Mouse (Mus musculus) neural tube, embryonic 12.5 days (tissue): Measurements from ENCODE around the gene Tango6. TPM values are rescaled to one million over a fixed set of nuclear protein-coding genes. Genes with fewer than 3 reads are reported as not detected.

Experiments used
- ATAC-seq: fragments of 200-750 bp; cut with Nextera tagmentation; 2 replicates; pipeline ENCODE4 v1.8.0; 2017; ENCODE audit warnings: low read depth, mild to moderate bottlenecking, moderate TSS enrichment, moderate library complexity; ENCODE audit not compliant: low FRiP score
- H3K27ac ChIP-seq: fragments of 300-500 bp; sonication (generic); 2 replicates; pipeline ENCODE4 v1.5.1; 2016
- H3K27me3 ChIP-seq: fragments of 300-500 bp; sonication (generic); replicated peaks from 2 replicates; pipeline ENCODE4 v1.6.1; 2016; ENCODE audit warnings: mild to moderate bottlenecking
- H3K36me3 ChIP-seq: fragments of 300-500 bp; sonication (generic); 2 replicates; pipeline ENCODE4 v1.6.1; 2016; ENCODE audit warnings: mild to moderate bottlenecking
- H3K4me1 ChIP-seq: fragments of 300-500 bp; sonication (generic); 2 replicates; pipeline ENCODE4 v1.6.1; 2016
- H3K4me2 ChIP-seq: fragments of 300-500 bp; sonication (generic); replicated peaks from 2 replicates; pipeline ENCODE4 v1.6.1; 2016; ENCODE audit warnings: mild to moderate bottlenecking
- H3K4me3 ChIP-seq: fragments of 300-500 bp; sonication (generic); 2 replicates; pipeline ENCODE4 v1.5.1; 2016
- H3K9ac ChIP-seq: fragments of 300-500 bp; sonication (generic); 2 replicates; pipeline ENCODE4 v1.6.1; 2016; ENCODE audit warnings: mild to moderate bottlenecking
- H3K9me3 ChIP-seq: fragments of 300-500 bp; sonication (generic); 2 replicates; pipeline ENCODE4 v1.6.1; 2016; ENCODE audit warnings: mild to moderate bottlenecking
- WGBS: fragments of 180-500 bp; shearing (Covaris S2); methylation state at CpG from one replicate; pipeline ENCODE4 v1.1.7; 2016; 5-methylcytosine and 5-hydroxymethylcytosine counted together
- polyA plus RNA-seq: library from polyadenylated mRNA; unstranded; fragments of >200 nt; fragmentation: Nextera tagmentation; extraction: Ambion mirVana; gene quantifications from 2 replicates; pipeline ENCODE4 v1.2.1, GENCODE M21; 2016

Tango6 gene
- polyA plus RNA-seq, 1 experiment from 2014 or later, result 8.9 TPM

DNA sequence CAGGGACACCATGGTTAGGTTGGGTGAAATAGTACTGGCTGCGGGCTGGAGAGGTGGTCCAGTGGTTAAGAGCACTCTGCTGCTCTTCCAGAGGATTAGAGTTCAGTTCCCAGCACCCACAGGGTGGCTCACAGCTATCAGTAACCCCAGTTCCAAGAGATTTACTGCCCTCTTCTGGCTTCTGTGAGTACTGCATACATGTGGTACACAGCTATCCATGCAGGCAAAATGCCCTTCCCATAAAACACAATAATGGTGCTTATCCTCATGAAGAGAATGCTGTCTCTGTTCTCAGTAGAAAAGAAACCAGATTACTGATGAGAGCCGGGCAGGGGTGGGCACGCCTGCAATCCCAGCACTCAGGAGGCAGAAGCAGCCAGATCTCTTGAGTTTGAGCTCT lies 123.0 kb downstream of the Tango6 start:
- Histone ChIP-seq H3K9me3 (no peaks in the 10 kb centered on the region), H3K27ac (no peak overlapping the region), H3K36me3 (no peaks in the 10 kb centered on the region), H3K9ac (no peak overlapping the region), H3K27me3 (no peaks in the 10 kb centered on the region), H3K4me1 (peaks cover 8% of the 10 kb centered on the region; the same call in 1 of the 2 replicates), H3K4me2 (no peak overlapping the region), H3K4me3 (no peak overlapping the region)
- WGBS, result 93% methylated on average over 3 of the region's 3 CpGs
- no peak for ATAC-seq

DNA sequence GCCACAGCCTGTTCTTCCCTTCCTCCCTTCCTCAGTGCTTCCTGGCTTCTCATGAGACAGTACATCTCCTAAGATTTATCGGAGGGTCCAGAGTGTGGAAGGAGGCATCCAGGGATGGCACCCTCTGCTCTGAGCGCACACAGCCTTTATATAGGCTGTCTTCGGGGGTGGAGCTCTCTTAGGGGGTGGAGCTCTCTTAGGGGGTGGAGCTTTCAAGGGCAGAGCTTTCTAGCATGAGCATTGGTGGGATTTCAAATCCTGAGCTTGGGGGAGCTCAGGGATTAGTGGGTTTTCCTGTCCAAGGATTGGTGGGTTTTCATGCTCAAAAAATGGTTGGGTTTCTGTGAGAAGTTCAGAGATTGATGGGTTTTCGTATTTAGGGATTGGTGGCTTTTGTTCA lies 124.6 kb downstream of the Tango6 start:
- ATAC-seq, result no peak

DNA sequence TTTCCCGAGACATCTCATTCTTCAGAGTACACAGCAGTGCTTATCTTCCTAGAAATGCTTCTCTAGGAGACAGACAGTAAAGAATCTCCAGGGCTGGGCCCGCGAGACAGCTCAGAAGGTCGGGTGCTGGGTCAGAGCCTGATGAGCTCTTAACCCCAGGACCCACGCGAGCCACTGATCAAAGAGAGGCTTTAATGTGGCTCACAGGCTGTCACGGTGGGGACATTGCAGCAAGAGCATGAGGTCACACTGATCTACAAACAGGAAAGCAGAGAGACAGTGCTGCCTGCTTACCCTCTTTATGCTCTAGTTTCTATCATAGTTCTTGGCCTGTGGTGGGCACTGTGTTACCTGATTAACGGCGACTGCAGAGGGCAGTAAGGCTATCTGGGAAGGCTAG lies 126.9 kb downstream of the Tango6 start:
- H3K27ac ChIP-seq, result no peak overlapping the region
- H3K27me3 ChIP-seq, result no peaks in the 10 kb centered on the region
- no peaks in the 10 kb centered on the region for H3K9me3 ChIP-seq
- H3K4me3 ChIP-seq, result no peak overlapping the region
- WGBS, result 35% methylated on average over 9 of the region's 9 CpGs
- no peaks in the 10 kb centered on the region for H3K36me3 ChIP-seq
- H3K4me2 ChIP-seq, result no peak overlapping the region
- no peak for ATAC-seq
- H3K9ac ChIP-seq, result no peak overlapping the region
- H3K4me1 ChIP-seq, result peaks cover 8% of the 10 kb centered on the region; the same call in 1 of the 2 replicates

More for the DNA sequence above, 124.6 kb downstream of the Tango6 start:
- Histone ChIP-seq H3K27ac (no peak overlapping the region), H3K9me3 (no peaks in the 10 kb centered on the region), H3K36me3 (no peaks in the 10 kb centered on the region), H3K4me3 (no peak overlapping the region), H3K9ac (no peak overlapping the region), H3K4me1 (peaks cover 8% of the 10 kb centered on the region; the same call in 1 of the 2 replicates), H3K4me2 (no peak overlapping the region), H3K27me3 (no peaks in the 10 kb centered on the region)
- 87% methylated on average over 4 of the region's 4 CpGs for WGBS

DNA sequence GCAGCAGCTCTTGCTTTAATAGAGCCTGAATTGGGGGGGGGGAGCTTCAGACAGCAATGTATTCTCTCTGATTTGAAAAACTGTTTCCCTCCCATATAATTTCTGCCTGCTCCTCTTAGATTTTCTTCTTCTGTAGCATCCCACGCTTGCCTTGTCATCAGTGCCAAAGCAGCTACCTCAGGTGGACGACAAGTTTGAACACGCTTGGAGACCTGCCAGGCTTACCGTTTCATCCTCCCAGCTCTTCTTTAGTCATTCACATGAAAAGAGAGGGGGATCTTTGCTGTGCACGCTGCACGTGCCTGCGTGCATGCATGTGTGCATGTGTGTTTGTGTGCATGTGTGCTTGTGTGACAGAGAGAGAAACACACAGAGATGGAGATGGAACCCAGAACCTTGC lies 127.5 kb downstream of the Tango6 start:
- 91% methylated on average over 7 of the region's 7 CpGs for WGBS
- ATAC-seq, result no peak

DNA sequence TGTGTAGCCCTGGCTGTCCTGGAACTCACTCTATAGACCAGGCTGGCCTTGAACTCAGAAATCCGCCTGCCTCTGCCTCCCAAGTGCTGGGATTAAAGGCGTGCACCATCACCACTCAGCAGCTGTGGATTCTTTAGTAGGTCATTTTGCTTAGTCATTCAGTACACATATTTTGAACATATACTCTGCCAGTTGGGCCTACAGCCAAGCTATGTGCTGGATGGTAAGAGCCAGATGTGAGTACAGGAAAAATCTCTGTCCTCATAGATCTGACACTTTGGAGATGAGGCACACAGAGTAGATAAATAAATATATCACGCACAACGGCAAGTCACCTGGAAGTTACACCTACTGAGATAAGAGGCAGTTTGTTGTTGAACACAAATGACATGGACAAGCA lies 129.7 kb downstream of the Tango6 start:
- H3K4me1 ChIP-seq, result peaks cover 8% of the 10 kb centered on the region; the same call in 1 of the 2 replicates
- ATAC-seq, result no peak
- WGBS, result 93% methylated on average over 4 of the region's 4 CpGs
- no peak overlapping the region for H3K4me2 ChIP-seq
- H3K9me3 ChIP-seq, result no peaks in the 10 kb centered on the region
- H3K4me3 ChIP-seq, result no peak overlapping the region
- H3K27me3 ChIP-seq, result no peaks in the 10 kb centered on the region
- no peaks in the 10 kb centered on the region for H3K36me3 ChIP-seq
- H3K9ac ChIP-seq, result no peak overlapping the region
- H3K27ac ChIP-seq, result no peak overlapping the region

More for the DNA sequence above, 127.5 kb downstream of the Tango6 start:
- Histone ChIP-seq H3K4me3 (no peak overlapping the region), H3K27me3 (no peaks in the 10 kb centered on the region), H3K36me3 (no peaks in the 10 kb centered on the region), H3K9me3 (no peaks in the 10 kb centered on the region), H3K27ac (no peak overlapping the region), H3K4me2 (no peak overlapping the region), H3K9ac (no peak overlapping the region), H3K4me1 (peaks cover 8% of the 10 kb centered on the region; the same call in 1 of the 2 replicates)

DNA sequence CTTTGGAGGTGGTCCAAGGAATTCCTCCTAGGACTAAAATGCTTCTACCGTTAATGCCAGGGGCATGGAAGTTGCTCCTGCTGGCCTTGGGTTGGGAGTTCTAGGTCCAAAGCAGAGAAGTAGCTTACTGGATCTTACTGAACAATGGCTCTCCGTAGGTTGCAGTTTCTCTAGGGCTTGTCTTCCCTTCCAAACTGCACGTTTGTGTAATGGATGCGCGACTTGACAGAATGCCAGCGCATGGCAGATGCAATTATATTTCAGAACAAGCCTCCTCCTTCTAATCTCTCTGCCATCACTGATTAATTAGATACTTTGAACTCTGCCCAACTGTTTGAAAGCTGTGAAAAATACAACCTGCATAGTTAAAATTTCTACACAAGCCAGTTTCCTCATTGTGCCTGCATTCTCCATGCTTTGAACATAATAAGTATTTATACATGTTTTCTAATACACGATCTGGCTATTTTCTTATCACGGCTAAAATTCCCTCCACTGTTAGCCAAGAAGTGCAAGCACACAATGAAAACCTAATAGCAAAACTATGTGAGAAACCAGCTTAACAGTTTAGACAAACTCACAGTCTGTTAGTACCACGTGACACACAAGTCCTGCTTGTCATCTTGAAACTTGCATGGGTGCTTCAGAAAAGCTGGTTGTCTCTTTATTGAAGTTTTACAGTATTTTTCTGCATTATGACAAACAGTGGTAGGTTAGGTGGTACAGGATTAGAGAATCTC lies 133.7 kb downstream of the Tango6 start:
- Histone ChIP-seq H3K4me2 (no peak overlapping the region), H3K9ac (no peak overlapping the region), H3K27me3 (no peaks in the 10 kb centered on the region), H3K4me1 (peaks cover 4% of the 10 kb centered on the region; the same call in 1 of the 2 replicates), H3K36me3 (no peaks in the 10 kb centered on the region), H3K27ac (no peak overlapping the region), H3K9me3 (no peaks in the 10 kb centered on the region), H3K4me3 (no peak overlapping the region)
- ATAC-seq, result no peak
- WGBS, result 90% methylated on average over 9 of the region's 9 CpGs

DNA sequence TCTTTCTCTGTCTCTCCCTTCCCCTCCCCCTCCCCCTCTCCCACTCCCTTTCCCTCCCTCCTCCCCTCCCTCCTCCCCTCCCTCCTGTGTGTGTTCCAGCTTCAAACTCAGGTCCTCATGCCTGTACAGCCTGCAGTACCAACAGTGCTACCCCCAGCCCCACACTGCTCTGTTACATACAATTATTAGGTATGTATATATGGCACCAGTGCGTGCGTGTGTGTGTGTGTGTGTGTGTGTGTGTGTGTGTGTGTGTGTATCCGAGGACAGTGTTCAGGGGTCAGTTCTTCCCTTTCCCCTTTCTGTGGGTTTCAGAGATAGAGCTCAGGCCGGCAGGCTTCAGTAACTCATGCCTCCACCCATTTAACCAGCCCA lies 134.3 kb downstream of the Tango6 start:
- 70% methylated on average over 4 of the region's 4 CpGs for WGBS
- ATAC-seq, result no peak
- no peak overlapping the region for H3K27ac ChIP-seq

DNA sequence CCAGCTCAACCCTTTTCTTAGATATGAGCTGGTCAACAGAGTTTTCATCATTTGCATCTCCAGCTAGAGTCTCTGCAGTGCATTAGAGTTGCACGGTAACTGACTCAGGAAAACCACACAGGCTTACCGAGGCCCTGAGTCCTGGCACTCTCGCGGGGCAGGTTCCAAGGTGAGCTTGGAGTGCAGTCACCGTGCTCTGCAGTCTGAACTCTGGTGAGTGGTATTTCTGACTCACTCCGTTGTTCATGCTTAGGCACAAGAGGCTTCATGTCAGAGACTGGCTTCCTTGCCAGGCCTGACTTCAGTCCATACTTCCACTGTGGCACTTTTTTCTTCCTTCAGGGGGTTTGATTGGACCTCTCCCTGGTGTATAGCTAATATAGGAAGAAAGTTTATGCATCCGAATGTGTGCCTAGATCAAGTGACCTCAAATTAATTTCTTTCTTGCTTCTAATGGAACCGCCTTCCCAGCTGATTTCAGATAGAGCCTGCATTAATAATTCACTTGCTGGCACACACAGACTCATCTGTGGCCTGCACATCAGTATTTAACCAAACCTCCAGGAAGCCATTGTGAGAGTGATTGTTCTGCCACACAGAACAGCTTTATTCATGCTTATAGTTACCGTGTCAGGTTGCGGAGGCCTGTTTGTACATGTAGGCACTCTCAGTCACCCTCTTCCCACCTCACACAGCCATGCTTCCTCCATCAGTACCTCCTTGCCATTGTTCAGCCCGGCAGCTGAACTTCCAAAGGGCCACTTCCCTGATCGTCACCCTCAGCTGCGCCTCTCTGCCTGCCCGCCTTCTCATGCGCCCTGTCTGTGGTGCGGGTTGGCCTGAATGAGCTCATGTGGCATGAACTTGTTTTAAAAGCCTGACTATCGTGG lies 136.0 kb downstream of the Tango6 start:
- Histone ChIP-seq H3K27ac (no peak overlapping the region), H3K4me1 (peaks cover 4% of the 10 kb centered on the region; the same call in 1 of the 2 replicates)

More for the DNA sequence above, 134.3 kb downstream of the Tango6 start:
- H3K9me3 ChIP-seq, result no peaks in the 10 kb centered on the region
- no peaks in the 10 kb centered on the region for H3K27me3 ChIP-seq
- H3K36me3 ChIP-seq, result no peaks in the 10 kb centered on the region
- H3K4me1 ChIP-seq, result peaks cover 4% of the 10 kb centered on the region; the same call in 1 of the 2 replicates
- H3K4me3 ChIP-seq, result no peak overlapping the region
- H3K4me2 ChIP-seq, result no peak overlapping the region
- no peak overlapping the region for H3K9ac ChIP-seq

DNA sequence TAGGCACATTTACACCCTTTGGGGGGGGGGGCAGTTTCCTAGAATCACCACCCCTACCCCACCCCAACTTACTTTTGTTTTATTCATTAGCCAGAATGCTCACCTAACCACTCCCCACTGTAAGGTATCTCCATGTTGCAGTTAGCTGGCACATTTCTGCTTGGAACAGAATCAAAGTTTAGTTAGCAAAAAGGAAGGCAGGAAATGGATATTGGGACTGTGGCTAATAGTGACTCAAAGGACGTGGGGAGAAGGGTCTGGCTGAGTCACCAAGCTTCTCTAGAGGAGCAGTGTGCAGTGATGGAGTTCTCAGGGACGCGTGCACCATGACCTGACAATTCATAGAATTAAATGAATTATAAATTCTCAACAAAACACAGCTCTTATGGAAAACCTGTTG lies 136.7 kb downstream of the Tango6 start:
- WGBS, result 89% methylated on average over 3 of the region's 3 CpGs
- Histone ChIP-seq H3K27ac (no peak overlapping the region), H3K4me2 (no peak overlapping the region)

More for the DNA sequence above, 136.0 kb downstream of the Tango6 start:
- ATAC-seq, result no peak
- WGBS, result 82% methylated on average over 17 of the region's 17 CpGs
- Histone ChIP-seq H3K36me3 (no peaks in the 10 kb centered on the region), H3K4me3 (no peak overlapping the region), H3K9me3 (no peaks in the 10 kb centered on the region), H3K9ac (no peak overlapping the region), H3K4me2 (no peak overlapping the region), H3K27me3 (no peaks in the 10 kb centered on the region)

DNA sequence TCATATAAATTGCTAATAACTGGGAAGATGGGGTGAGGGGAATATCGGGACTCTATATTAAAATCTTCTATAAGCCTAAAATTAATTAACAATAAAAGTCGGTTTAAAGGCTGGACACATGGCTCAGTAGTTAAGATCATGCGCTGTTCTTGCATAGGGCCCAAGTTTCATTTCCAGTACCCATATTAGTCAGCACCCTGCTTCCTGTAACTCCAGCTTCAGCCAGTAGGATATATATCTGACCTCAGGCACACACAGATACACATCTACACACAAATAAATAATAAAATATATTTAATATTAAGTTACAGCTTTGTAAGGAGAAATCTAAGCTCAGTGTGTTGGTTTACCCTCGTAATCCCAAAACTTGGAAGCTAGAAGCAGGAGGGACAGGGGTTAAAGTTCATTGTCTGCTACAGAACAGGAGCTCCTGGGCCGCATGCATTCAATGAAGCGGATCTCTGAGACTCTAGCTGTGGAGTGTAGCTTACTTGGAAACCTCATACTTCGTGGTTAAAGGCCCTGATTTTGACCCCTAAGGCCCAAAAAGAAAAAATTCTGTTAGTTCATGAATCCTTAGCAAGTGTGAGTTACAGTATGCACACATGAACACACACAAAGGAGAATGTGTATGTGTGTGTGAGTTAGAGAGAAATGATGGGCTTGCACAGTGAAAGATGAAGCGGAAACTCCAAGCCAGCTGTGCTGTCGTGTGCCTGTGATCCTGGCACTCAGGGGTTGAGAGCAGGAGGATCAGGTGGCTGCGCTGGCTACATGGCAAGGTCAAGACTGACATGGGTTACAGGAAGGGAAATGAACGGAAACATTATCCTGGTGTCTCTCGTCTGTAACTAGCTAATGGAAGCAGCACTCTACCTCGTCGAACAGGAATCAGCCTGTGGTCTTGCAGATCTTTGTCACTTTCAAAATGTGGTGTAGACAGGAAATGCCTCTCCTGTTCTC lies 138.0 kb downstream of the Tango6 start:
- Histone ChIP-seq H3K27ac (no peak overlapping the region), H3K9me3 (no peaks in the 10 kb centered on the region), H3K4me2 (no peak overlapping the region), H3K36me3 (no peaks in the 10 kb centered on the region), H3K4me1 (peaks cover 4% of the 10 kb centered on the region; the same call in 1 of the 2 replicates), H3K4me3 (no peak overlapping the region), H3K9ac (no peak overlapping the region), H3K27me3 (no peaks in the 10 kb centered on the region)
- ATAC-seq, result no peak
- 83% methylated on average over 14 of the region's 14 CpGs for WGBS

More for the DNA sequence above, 136.7 kb downstream of the Tango6 start:
- Histone ChIP-seq H3K36me3 (no peaks in the 10 kb centered on the region), H3K9ac (no peak overlapping the region), H3K27me3 (no peaks in the 10 kb centered on the region), H3K9me3 (no peaks in the 10 kb centered on the region), H3K4me3 (no peak overlapping the region), H3K4me1 (peaks cover 4% of the 10 kb centered on the region; the same call in 1 of the 2 replicates)
- no peak for ATAC-seq

DNA sequence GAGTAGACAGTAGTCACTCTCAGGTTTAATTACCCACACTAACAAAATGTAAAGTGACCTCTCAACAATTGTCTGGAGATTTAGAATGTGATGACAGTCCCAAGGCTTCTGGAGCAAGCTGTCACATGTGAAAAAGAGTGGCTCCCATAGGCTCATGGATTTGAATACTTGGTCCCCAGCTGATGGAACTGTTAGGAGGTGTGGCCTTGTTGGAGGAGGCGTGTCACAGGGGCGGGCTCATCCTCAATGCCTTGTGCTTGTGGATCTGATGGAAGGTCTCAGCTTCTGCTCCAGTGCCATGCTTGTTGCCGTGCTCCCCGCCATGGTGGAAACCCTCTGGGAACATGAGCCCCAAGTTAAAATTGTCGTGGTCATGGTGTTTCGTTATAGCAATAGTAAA lies 146.1 kb downstream of the Tango6 start:
- Histone ChIP-seq H3K4me2 (no peak overlapping the region), H3K4me3 (no peak overlapping the region), H3K27me3 (no peaks in the 10 kb centered on the region), H3K36me3 (no peaks in the 10 kb centered on the region), H3K9ac (no peak overlapping the region), H3K9me3 (no peaks in the 10 kb centered on the region), H3K4me1 (no peaks in the 10 kb centered on the region), H3K27ac (no peak overlapping the region)
- ATAC-seq, result no peak
- 84% methylated on average over 6 of the region's 6 CpGs for WGBS
